Mouse (Mus musculus): Measurements from ENCODE around the gene Gzme. TPM values are rescaled to one million over a fixed set of nuclear protein-coding genes. Genes with fewer than 3 reads are reported as not detected.
"Not testable (repeated sequence)": the region's sequence is repeated elsewhere in the genome, so short reads cannot be mapped to it uniquely, and the experiment has no call there.

Gene Gzme
- polyA plus RNA-seq (2014; fragmentation: Nextera tagmentation; extraction: Ambion mirVana) = not detected in 2 replicates

- Histone ChIP-seq H3K4me1 (ENCODE audit: control insufficient read depth, insufficient read depth, low read length) (no peaks in the 10 kb centered on the region), H3K27ac (ENCODE audit: low read depth, low read length) (no peak within 1 kb of the TSS), H3K4me3 (ENCODE audit: low read depth, low read length) (no peak within 1 kb of the TSS), H3K27me3 (replicated peaks; ENCODE audit: control insufficient read depth, insufficient read depth, low read length) (no peaks in the 10 kb centered on the region), H3K9me3 (replicated peaks; ENCODE audit: control insufficient read depth, low read length) (no peaks in the 10 kb centered on the region), H3K4me2 (ENCODE audit: low read length) (no peak within 1 kb of the TSS), H3K36me3 (ENCODE audit: control insufficient read depth, insufficient read depth, low read length) (no peaks in the 10 kb centered on the region), H3K9ac (ENCODE audit: low read length) (no peak within 1 kb of the TSS)
- DNase-seq (ENCODE audit: low spot score) (no peak), ATAC-seq (no peak)
Measured at GRCm38 (mm10) chr14:56120525-56120924, at the start of gene Gzme. TSS of gene Gzme (minus strand) at chr14:56120625.

- no peaks in the 10 kb centered on the region for H3K36me3 ChIP-seq (ENCODE audit: control insufficient read depth, insufficient read depth, low read length)
- 93% methylated on average over 6 of the region's 6 CpGs for WGBS
- ATAC-seq = no peak
- H3K4me1 ChIP-seq (ENCODE audit: control insufficient read depth, insufficient read depth, low read length) = no peaks in the 10 kb centered on the region
- H3K9ac ChIP-seq (ENCODE audit: low read length) = no peak overlapping the region
- no peak overlapping the region for H3K4me3 ChIP-seq (ENCODE audit: low read depth, low read length)
- no peaks in the 10 kb centered on the region for H3K9me3 ChIP-seq (replicated peaks; ENCODE audit: control insufficient read depth, low read length)
- no peak for DNase-seq (ENCODE audit: low spot score)
- no peaks in the 10 kb centered on the region for H3K27me3 ChIP-seq (replicated peaks; ENCODE audit: control insufficient read depth, insufficient read depth, low read length)
- no peak overlapping the region for H3K4me2 ChIP-seq (ENCODE audit: low read length)
- no peak overlapping the region for H3K27ac ChIP-seq (ENCODE audit: low read depth, low read length)
Measured at GRCm38 (mm10) chr14:56168009-56168408, 47.6 kb upstream of the Gzme start.

DNA sequence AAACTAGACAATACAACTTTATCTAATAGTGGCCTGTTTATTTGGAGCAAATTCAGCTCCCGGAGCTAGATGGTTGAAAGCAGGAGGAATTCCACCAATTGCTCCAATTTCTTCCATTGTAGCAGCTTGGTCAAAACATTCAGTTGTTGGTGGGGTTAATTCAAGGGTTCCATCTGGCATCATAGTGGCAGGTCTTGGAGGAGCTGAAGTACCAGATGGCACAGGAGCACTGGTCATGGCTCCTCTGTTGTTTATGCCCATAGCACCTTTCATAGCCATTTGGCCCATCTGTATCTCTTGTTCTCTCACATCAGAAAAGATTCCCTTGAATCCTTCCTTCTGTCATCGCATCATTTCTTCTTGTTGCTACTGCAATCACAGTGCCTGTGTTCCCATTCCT, 41.7 kb upstream of the Gzme start:
- Histone ChIP-seq H3K27ac (ENCODE audit: low read depth, low read length) (no peak overlapping the region), H3K4me1 (ENCODE audit: control insufficient read depth, insufficient read depth, low read length) (no peaks in the 10 kb centered on the region), H3K9me3 (replicated peaks; ENCODE audit: control insufficient read depth, low read length) (no peaks in the 10 kb centered on the region), H3K9ac (ENCODE audit: low read length) (no peak overlapping the region), H3K36me3 (ENCODE audit: control insufficient read depth, insufficient read depth, low read length) (no peaks in the 10 kb centered on the region), H3K4me3 (ENCODE audit: low read depth, low read length) (no peak overlapping the region), H3K4me2 (ENCODE audit: low read length) (no peak overlapping the region), H3K27me3 (replicated peaks; ENCODE audit: control insufficient read depth, insufficient read depth, low read length) (no peaks in the 10 kb centered on the region)
- DNase-seq (ENCODE audit: low spot score) = no peak
- 100% methylated on average over 2 of the region's 2 CpGs for WGBS
- ATAC-seq = no peak

DNA sequence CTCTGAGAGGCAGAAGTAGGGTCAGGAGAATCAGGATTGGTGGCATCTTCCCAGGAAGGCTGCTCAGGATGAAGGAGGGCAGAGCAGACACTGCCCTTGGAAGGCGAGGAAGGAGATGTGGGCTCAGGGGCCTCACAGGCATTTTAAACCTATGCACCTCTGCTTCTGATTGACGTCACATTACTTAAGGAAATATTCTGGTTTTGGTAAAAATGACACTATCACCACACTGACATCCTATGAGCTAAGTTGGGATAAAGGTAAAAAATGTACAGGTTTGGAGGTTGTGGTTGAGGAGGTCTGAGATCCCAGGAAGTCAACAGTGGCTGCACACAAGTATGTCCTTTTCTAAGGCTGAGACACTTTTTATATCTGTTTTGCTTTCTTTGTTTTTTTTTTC, 39.1 kb upstream of the Gzme start, which contains the start of gene Gzmg:
Gzmg (minus strand) TSS at position 101 of the 400 bp plus-strand sequence.
- not testable (repeated sequence) for H3K9ac ChIP-seq (ENCODE audit: low read length); H3K4me3 ChIP-seq (ENCODE audit: low read depth, low read length); H3K4me1 ChIP-seq (ENCODE audit: control insufficient read depth, insufficient read depth, low read length); H3K27ac ChIP-seq (ENCODE audit: low read depth, low read length); ATAC-seq; H3K4me2 ChIP-seq (ENCODE audit: low read length); DNase-seq (ENCODE audit: low spot score); H3K9me3 ChIP-seq (replicated peaks; ENCODE audit: control insufficient read depth, low read length); H3K27me3 ChIP-seq (replicated peaks; ENCODE audit: control insufficient read depth, insufficient read depth, low read length); H3K36me3 ChIP-seq (ENCODE audit: control insufficient read depth, insufficient read depth, low read length)
- WGBS = 88% methylated on average over 2 of the region's 2 CpGs

DNA sequence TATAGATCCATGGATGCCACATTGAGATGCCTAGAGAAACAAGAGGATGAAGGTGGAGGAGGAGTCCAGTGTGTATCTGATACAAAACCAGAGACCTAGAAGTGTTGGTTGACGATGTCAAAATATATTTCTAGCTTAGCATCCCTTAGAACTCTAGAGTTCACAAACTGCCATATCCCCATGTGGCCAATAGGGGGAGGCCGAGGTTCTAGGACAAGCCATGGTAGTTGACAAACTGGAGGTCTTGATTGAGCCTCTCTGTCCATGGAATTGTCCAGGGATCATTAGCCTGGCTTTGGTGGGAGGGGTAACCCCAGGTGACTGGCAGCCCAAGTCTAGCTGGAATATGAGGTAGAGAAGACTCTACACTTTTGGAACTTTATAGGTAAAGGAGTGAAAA, 34.9 kb upstream of the Gzme start:
- ATAC-seq = no peak
- no peaks in the 10 kb centered on the region for H3K36me3 ChIP-seq (ENCODE audit: control insufficient read depth, insufficient read depth, low read length)
- H3K4me1 ChIP-seq (ENCODE audit: control insufficient read depth, insufficient read depth, low read length) = no peaks in the 10 kb centered on the region
- 67% methylated on average over 2 of the region's 2 CpGs for WGBS
- no peak overlapping the region for H3K9ac ChIP-seq (ENCODE audit: low read length)
- no peak overlapping the region for H3K4me3 ChIP-seq (ENCODE audit: low read depth, low read length)
- no peaks in the 10 kb centered on the region for H3K9me3 ChIP-seq (replicated peaks; ENCODE audit: control insufficient read depth, low read length)
- H3K4me2 ChIP-seq (ENCODE audit: low read length) = no peak overlapping the region
- H3K27ac ChIP-seq (ENCODE audit: low read depth, low read length) = no peak overlapping the region
- H3K27me3 ChIP-seq (replicated peaks; ENCODE audit: control insufficient read depth, insufficient read depth, low read length) = no peaks in the 10 kb centered on the region
- DNase-seq (ENCODE audit: low spot score) = no peak

GRCm38 (mm10) chr14:56133675-56134074, 13.2 kb upstream of the Gzme start:
- not testable (repeated sequence) for H3K27me3 ChIP-seq (replicated peaks; ENCODE audit: control insufficient read depth, insufficient read depth, low read length); H3K4me3 ChIP-seq (ENCODE audit: low read depth, low read length); H3K9me3 ChIP-seq (replicated peaks; ENCODE audit: control insufficient read depth, low read length); H3K27ac ChIP-seq (ENCODE audit: low read depth, low read length); DNase-seq (ENCODE audit: low spot score); H3K9ac ChIP-seq (ENCODE audit: low read length); H3K4me1 ChIP-seq (ENCODE audit: control insufficient read depth, insufficient read depth, low read length); ATAC-seq; H3K36me3 ChIP-seq (ENCODE audit: control insufficient read depth, insufficient read depth, low read length); H3K4me2 ChIP-seq (ENCODE audit: low read length)
- 79% methylated on average over 1 of the region's 1 CpGs for WGBS

GRCm38 (mm10) chr14:56132508-56132907, 12.1 kb upstream of the Gzme start, which contains the start of gene Gzmd:
TSS of gene Gzmd (minus strand) at chr14:56132608.
- not testable (repeated sequence) for H3K27me3 ChIP-seq (replicated peaks; ENCODE audit: control insufficient read depth, insufficient read depth, low read length); H3K27ac ChIP-seq (ENCODE audit: low read depth, low read length); H3K9me3 ChIP-seq (replicated peaks; ENCODE audit: control insufficient read depth, low read length); ATAC-seq; H3K4me1 ChIP-seq (ENCODE audit: control insufficient read depth, insufficient read depth, low read length); H3K36me3 ChIP-seq (ENCODE audit: control insufficient read depth, insufficient read depth, low read length); DNase-seq (ENCODE audit: low spot score); H3K4me3 ChIP-seq (ENCODE audit: low read depth, low read length); H3K9ac ChIP-seq (ENCODE audit: low read length); H3K4me2 ChIP-seq (ENCODE audit: low read length)
- 77% methylated on average over 2 of the region's 2 CpGs for WGBS

DNA sequence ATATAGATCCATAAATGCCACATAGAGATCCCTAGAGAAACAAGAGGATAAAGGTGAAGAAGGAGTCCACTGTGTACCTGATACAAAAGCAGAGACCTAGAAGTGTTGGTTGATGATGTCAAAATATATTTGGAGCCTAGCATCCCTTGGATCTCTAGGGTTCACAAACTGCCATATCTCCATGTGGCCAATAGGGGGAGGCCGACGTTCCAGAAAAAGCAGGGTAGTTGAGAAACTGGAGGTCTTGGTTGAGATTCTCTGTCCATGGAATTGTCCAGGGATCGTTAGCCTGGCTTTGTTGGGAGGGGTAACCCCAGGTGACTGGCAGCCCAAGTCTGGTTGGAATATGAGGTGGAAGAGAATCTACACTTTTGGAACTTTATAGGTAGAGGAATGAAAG, 7.9 kb upstream of the Gzme start:
- Histone ChIP-seq H3K27me3 (replicated peaks; ENCODE audit: control insufficient read depth, insufficient read depth, low read length) (no peaks in the 10 kb centered on the region), H3K4me1 (ENCODE audit: control insufficient read depth, insufficient read depth, low read length) (no peaks in the 10 kb centered on the region), H3K9ac (ENCODE audit: low read length) (no peak overlapping the region), H3K27ac (ENCODE audit: low read depth, low read length) (no peak overlapping the region), H3K4me3 (ENCODE audit: low read depth, low read length) (no peak overlapping the region), H3K36me3 (ENCODE audit: control insufficient read depth, insufficient read depth, low read length) (no peaks in the 10 kb centered on the region), H3K9me3 (replicated peaks; ENCODE audit: control insufficient read depth, low read length) (no peaks in the 10 kb centered on the region), H3K4me2 (ENCODE audit: low read length) (no peak overlapping the region)
- ATAC-seq (no peak), DNase-seq (ENCODE audit: low spot score) (no peak)
- 52% methylated on average over 3 of the region's 3 CpGs for WGBS

- Histone ChIP-seq H3K4me3 (ENCODE audit: low read depth, low read length) (no peak overlapping the region), H3K4me2 (ENCODE audit: low read length) (no peak overlapping the region), H3K36me3 (ENCODE audit: control insufficient read depth, insufficient read depth, low read length) (no peaks in the 10 kb centered on the region), H3K27me3 (replicated peaks; ENCODE audit: control insufficient read depth, insufficient read depth, low read length) (no peaks in the 10 kb centered on the region), H3K4me1 (ENCODE audit: control insufficient read depth, insufficient read depth, low read length) (no peaks in the 10 kb centered on the region), H3K27ac (ENCODE audit: low read depth, low read length) (no peak overlapping the region), H3K9me3 (replicated peaks; ENCODE audit: control insufficient read depth, low read length) (no peaks in the 10 kb centered on the region), H3K9ac (ENCODE audit: low read length) (no peak overlapping the region)
- no peak for ATAC-seq
- WGBS = 81% methylated on average over 3 of the region's 3 CpGs
- no peak for DNase-seq (ENCODE audit: low spot score)
Measured at GRCm38 (mm10) chr14:56123516-56123915, 3.1 kb upstream of the Gzme start.

Measured in forebrain, embryonic 14.5 days (tissue).